Mouse (Mus musculus) embryonic facial prominence, embryonic 14.5 days (tissue): ENCODE results near the gene Tmem59. TPM values are rescaled to one million over a fixed set of nuclear protein-coding genes. Genes with fewer than 3 reads are reported as not detected.
A peak's percentile ranks its signal among the peaks of the same experiment; 100 is the strongest.

Experiments
- ATAC-seq: fragments of 200-750 bp; cut with Nextera tagmentation; 2 replicates; pipeline ENCODE4 v1.8.0; 2017; ENCODE audit warnings: low read depth, moderate number of reproducible peaks, moderate TSS enrichment
- DNase-seq: peaks from one replicate; pipeline ENCODE4 v3.0.0-alpha.2; 2015; ENCODE audit warnings: low spot score
- H3K27ac ChIP-seq: fragments of 300-500 bp; sonication (generic); replicated peaks from 2 replicates; pipeline ENCODE4 v1.5.1; 2014; ENCODE audit warnings: low read depth, mild to moderate bottlenecking, low read length, moderate library complexity
- H3K27me3 ChIP-seq: fragments of 300-500 bp; sonication (generic); replicated peaks from 2 replicates; pipeline ENCODE4 v1.6.1; 2014; ENCODE audit warnings: low read length; ENCODE audit not compliant: control insufficient read depth, insufficient read depth
- H3K36me3 ChIP-seq: fragments of 300-500 bp; sonication (generic); 2 replicates; pipeline ENCODE4 v1.6.1; 2014; ENCODE audit warnings: low read length, mixed read lengths; ENCODE audit not compliant: control insufficient read depth, insufficient read depth
- H3K4me1 ChIP-seq: fragments of 300-500 bp; sonication (generic); 2 replicates; pipeline ENCODE4 v1.6.1; 2014; ENCODE audit warnings: antibody characterized with exemption, low read length; ENCODE audit not compliant: control insufficient read depth, insufficient read depth
- H3K4me2 ChIP-seq: fragments of 300-500 bp; sonication (generic); 2 replicates; pipeline ENCODE4 v1.6.1; 2014; ENCODE audit warnings: low read depth, mild to moderate bottlenecking, low read length, moderate library complexity, mixed read lengths
- H3K4me3 ChIP-seq: fragments of 300-500 bp; sonication (generic); 2 replicates; pipeline ENCODE4 v1.5.1; 2014; ENCODE audit warnings: low read depth, mild to moderate bottlenecking, low read length
- H3K9ac ChIP-seq: fragments of 300-500 bp; sonication (generic); 2 replicates; pipeline ENCODE4 v1.6.1; 2014; ENCODE audit warnings: low read depth, mild to moderate bottlenecking, low read length, moderate library complexity, mixed read lengths
- H3K9me3 ChIP-seq: fragments of 300-500 bp; sonication (generic); 2 replicates; pipeline ENCODE4 v1.6.1; 2016; ENCODE audit warnings: low read length; ENCODE audit not compliant: control insufficient read depth
- WGBS: fragments of 180-500 bp; shearing (Covaris S2); extraction: QIAGEN DNeasy Blood & Tissue Kit; methylation state at CpG from one replicate; pipeline ENCODE4 v1.1.7; 2014; 5-methylcytosine and 5-hydroxymethylcytosine counted together
- polyA plus RNA-seq: library from polyadenylated mRNA; unstranded; fragments of >200 nt; fragmentation: Nextera tagmentation; extraction: Ambion mirVana; gene quantifications from 2 replicates; pipeline ENCODE4 v1.2.1, GENCODE M21; 2014

Tmem59 gene
- polyA plus RNA-seq, 1 experiment from 2014 or later = 480 TPM

- WGBS = 26% methylated on average over 3 of the region's 3 CpGs
Measured at GRCm38 (mm10) chr4:107185703-107186102, 7.5 kb downstream of the Tmem59 start.

GRCm38 (mm10) chr4:107193841-107194240 lies 15.6 kb downstream of the Tmem59 start:
- no peaks in the 10 kb centered on the region for H3K27me3 ChIP-seq
- H3K9me3 ChIP-seq = no peaks in the 10 kb centered on the region
- H3K4me2 ChIP-seq = no peak overlapping the region
- no peaks in the 10 kb centered on the region for H3K4me1 ChIP-seq
- no peak overlapping the region for H3K4me3 ChIP-seq
- H3K36me3 ChIP-seq = peaks cover 89% of the 10 kb centered on the region
- no peak overlapping the region for H3K9ac ChIP-seq
- WGBS = 89% methylated on average over 3 of the region's 3 CpGs
- no peak for ATAC-seq
- no peak overlapping the region for H3K27ac ChIP-seq
- no peak for DNase-seq

More at GRCm38 (mm10) chr4:107185703-107186102, 7.5 kb downstream of the Tmem59 start:
- H3K36me3 ChIP-seq = peaks cover 47% of the 10 kb centered on the region
- H3K27me3 ChIP-seq = no peaks in the 10 kb centered on the region
- DNase-seq = peak; percentile 91
- H3K4me3 ChIP-seq = no peak overlapping the region
- peak; percentile 70 for ATAC-seq
- no peaks in the 10 kb centered on the region for H3K9me3 ChIP-seq
- H3K4me1 ChIP-seq = peaks cover 31% of the 10 kb centered on the region
- H3K9ac ChIP-seq = no peak overlapping the region
- peak overlapping the region; percentile 85 for H3K27ac ChIP-seq
- 0 out of 2 replicates have a peak overlapping the region, but pooled peaks have one; percentile 17 for H3K4me2 ChIP-seq

- no peak overlapping the region for H3K4me2 ChIP-seq
- no peak for ATAC-seq
- no peaks in the 10 kb centered on the region for H3K27me3 ChIP-seq
- DNase-seq = no peak
- H3K4me1 ChIP-seq = no peaks in the 10 kb centered on the region
- peaks cover 92% of the 10 kb centered on the region for H3K36me3 ChIP-seq
- H3K9me3 ChIP-seq = no peaks in the 10 kb centered on the region
- no peak overlapping the region for H3K4me3 ChIP-seq
- 82% methylated on average over 2 of the region's 2 CpGs for WGBS
- H3K9ac ChIP-seq = no peak overlapping the region
- H3K27ac ChIP-seq = no peak overlapping the region
Measured at GRCm38 (mm10) chr4:107196454-107196853, 18.3 kb downstream of the Tmem59 start.

- Histone ChIP-seq H3K4me2 (no peak overlapping the region), H3K9me3 (no peaks in the 10 kb centered on the region), H3K27ac (no peak overlapping the region), H3K9ac (no peak overlapping the region), H3K27me3 (no peaks in the 10 kb centered on the region), H3K4me1 (no peaks in the 10 kb centered on the region), H3K4me3 (no peak overlapping the region), H3K36me3 (peaks cover 95% of the 10 kb centered on the region)
- WGBS = 85% methylated on average over 5 of the region's 5 CpGs
- ATAC-seq = no peak
- no peak for DNase-seq
Measured at GRCm38 (mm10) chr4:107198072-107198471, 19.9 kb downstream of the Tmem59 start.

GRCm38 (mm10) chr4:107201779-107202178 lies 23.6 kb downstream of the Tmem59 start:
- Histone ChIP-seq H3K4me1 (no peaks in the 10 kb centered on the region), H3K9me3 (no peaks in the 10 kb centered on the region), H3K36me3 (peaks cover 93% of the 10 kb centered on the region), H3K4me2 (no peak overlapping the region), H3K27me3 (no peaks in the 10 kb centered on the region), H3K27ac (no peak overlapping the region), H3K4me3 (no peak overlapping the region), H3K9ac (no peak overlapping the region)
- ATAC-seq = no peak
- no peak for DNase-seq
- 97% methylated on average over 3 of the region's 3 CpGs for WGBS

GRCm38 (mm10) chr4:107203001-107203400 lies 24.8 kb downstream of the Tmem59 start:
- Histone ChIP-seq H3K36me3 (peaks cover 91% of the 10 kb centered on the region), H3K9me3 (no peaks in the 10 kb centered on the region), H3K27me3 (no peaks in the 10 kb centered on the region), H3K4me2 (no peak overlapping the region), H3K27ac (no peak overlapping the region), H3K4me1 (no peaks in the 10 kb centered on the region), H3K9ac (no peak overlapping the region), H3K4me3 (no peak overlapping the region)
- ATAC-seq (no peak), DNase-seq (no peak)
- WGBS = 88% methylated on average over 7 of the region's 7 CpGs

GRCm38 (mm10) chr4:107207016-107207415 lies 28.8 kb downstream of the Tmem59 start:
- no peaks in the 10 kb centered on the region for H3K9me3 ChIP-seq
- ATAC-seq (no peak), DNase-seq (no peak)
- no peak overlapping the region for H3K4me2 ChIP-seq
- H3K27ac ChIP-seq = no peak overlapping the region
- WGBS = 100% methylated on average over 2 of the region's 2 CpGs
- H3K27me3 ChIP-seq = no peaks in the 10 kb centered on the region
- H3K4me3 ChIP-seq = no peak overlapping the region
- peaks cover 52% of the 10 kb centered on the region for H3K36me3 ChIP-seq
- H3K4me1 ChIP-seq = no peaks in the 10 kb centered on the region
- no peak overlapping the region for H3K9ac ChIP-seq

- no peak within 1 kb of the TSS for H3K9ac ChIP-seq
- no peaks in the 10 kb centered on the region for H3K9me3 ChIP-seq
- no peak within 1 kb of the TSS for H3K4me2 ChIP-seq
- H3K27ac ChIP-seq = no peak within 1 kb of the TSS
- peaks cover 34% of the 10 kb centered on the region for H3K36me3 ChIP-seq
- WGBS = 89% methylated on average over 3 of the region's 3 CpGs
- H3K27me3 ChIP-seq = no peaks in the 10 kb centered on the region
- ATAC-seq (no peak), DNase-seq (no peak)
- H3K4me1 ChIP-seq = no peaks in the 10 kb centered on the region
- no peak within 1 kb of the TSS for H3K4me3 ChIP-seq
Measured at GRCm38 (mm10) chr4:107208880-107209279, 30.7 kb downstream of the Tmem59 start, which contains the start of gene Ldlrad1. Gene Ldlrad1, plus strand, starts transcription at chr4:107209180.

- no peaks in the 10 kb centered on the region for H3K4me1 ChIP-seq
- ATAC-seq (no peak), DNase-seq (no peak)
- no peak overlapping the region for H3K9ac ChIP-seq
- no peak overlapping the region for H3K4me2 ChIP-seq
- H3K27me3 ChIP-seq = no peaks in the 10 kb centered on the region
- WGBS = 65% methylated on average over 5 of the region's 5 CpGs
- no peak overlapping the region for H3K27ac ChIP-seq
- no peak overlapping the region for H3K4me3 ChIP-seq
- peaks cover 17% of the 10 kb centered on the region; the same call in 1 of the 2 replicates for H3K36me3 ChIP-seq
- no peaks in the 10 kb centered on the region for H3K9me3 ChIP-seq
Measured at GRCm38 (mm10) chr4:107210483-107211097, 32.4 kb downstream of the Tmem59 start.
